Mouse (Mus musculus): Measurements from ENCODE around the gene Pank4. TPM values are rescaled to one million over a fixed set of nuclear protein-coding genes. Genes with fewer than 3 reads are reported as not detected.

Pank4 gene
- polyA plus RNA-seq, 1 experiment from 2014 or later = 50.1 TPM

DNA sequence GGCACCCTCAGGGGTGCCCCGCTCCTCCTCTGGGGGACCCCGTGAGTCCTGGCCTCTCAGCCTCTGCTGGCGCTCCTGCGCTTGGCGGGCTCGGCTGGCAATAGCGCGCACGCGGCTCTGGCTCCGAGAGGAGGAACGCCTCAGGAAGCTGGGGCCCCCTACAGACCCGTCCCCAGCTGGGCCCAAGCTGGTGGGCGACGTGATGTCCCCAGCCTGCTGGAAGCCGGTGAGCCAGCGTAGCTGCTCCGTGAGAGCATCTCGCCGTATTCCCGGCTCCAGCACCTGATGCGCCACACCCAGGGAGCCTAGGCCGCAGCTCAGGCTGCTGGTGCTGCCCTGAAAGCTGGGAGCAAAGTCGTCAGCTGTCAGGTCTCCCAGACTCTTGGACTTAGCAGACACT lies 19.8 kb downstream of the Pank4 start:
- Histone ChIP-seq H3K27ac (replicated peaks) (no peak overlapping the region; the same call in 1 of the 2 replicates), H3K27me3 (replicated peaks; ENCODE audit: low read depth, poor library complexity, severe bottlenecking) (peaks cover 40% of the 10 kb centered on the region), H3K9me3 (no peaks in the 10 kb centered on the region), H3K4me1 (peaks cover 54% of the 10 kb centered on the region), H3K4me3 (0 out of 2 replicates have a peak overlapping the region, but pooled peaks have one; percentile 22), H3K36me3 (replicated peaks) (peaks cover 36% of the 10 kb centered on the region)
- WGBS = 18% methylated on average over 24 of the region's 24 CpGs
- no peak for DNase-seq (ENCODE audit: low spot score)

DNA sequence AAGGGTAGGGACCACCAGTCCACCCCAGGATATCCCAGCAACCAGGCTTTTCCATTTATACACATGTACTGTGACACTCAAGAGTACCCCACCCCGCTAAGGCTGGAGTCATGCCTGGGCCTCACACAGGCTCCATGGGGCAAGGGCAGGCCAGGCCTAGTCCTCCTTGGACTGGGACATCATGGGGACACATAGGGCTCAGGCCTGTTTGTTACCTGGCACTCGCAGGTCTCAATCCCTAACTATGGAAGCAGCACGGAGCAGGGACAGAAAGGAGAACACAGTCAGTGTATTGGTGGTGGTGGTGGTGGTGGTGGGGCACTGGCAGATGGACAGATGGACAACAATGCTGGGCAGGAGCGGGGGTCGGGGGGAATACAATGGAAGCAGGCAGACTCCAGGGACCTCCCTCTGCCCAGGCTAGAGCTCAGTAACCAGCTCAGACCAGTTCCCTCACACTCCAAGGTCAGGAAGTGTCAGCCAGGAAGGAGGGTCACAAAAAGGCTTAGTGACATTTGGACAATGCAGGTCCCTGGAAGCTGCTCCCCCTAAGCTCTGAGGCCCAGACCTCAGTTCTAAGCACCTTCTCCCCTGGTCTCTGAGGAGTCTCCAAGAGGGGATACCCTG lies 21.3 kb downstream of the Pank4 start:
- Histone ChIP-seq H3K36me3 (replicated peaks) (peaks cover 21% of the 10 kb centered on the region), H3K27ac (replicated peaks) (peak overlapping the region; percentile 78), H3K9me3 (no peaks in the 10 kb centered on the region), H3K4me3 (no peak overlapping the region), H3K4me1 (peaks cover 54% of the 10 kb centered on the region), H3K27me3 (replicated peaks; ENCODE audit: low read depth, poor library complexity, severe bottlenecking) (peaks cover 40% of the 10 kb centered on the region)
- WGBS = 83% methylated on average over 5 of the region's 5 CpGs
- no peak for DNase-seq (ENCODE audit: low spot score)

DNA sequence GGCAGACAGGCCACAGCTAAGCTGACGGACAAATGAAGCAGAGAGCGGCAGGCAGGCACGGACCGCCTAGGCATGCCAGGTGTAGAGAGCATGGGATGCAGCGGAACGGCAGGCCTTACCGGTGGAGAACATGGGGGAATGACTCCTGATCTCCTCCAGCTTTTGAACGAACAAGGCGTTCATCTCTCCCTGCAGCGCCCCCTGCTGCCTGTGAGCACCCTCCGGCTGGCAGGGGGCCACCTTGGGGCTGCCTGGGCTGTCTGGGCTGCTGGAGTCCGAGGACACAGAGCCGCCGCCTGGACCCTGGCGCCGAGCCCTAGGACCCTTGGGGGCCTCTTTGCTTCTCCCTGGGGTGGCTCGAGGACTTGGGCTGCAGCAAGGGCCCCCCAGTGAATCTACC lies 22.2 kb downstream of the Pank4 start:
- peaks cover 54% of the 10 kb centered on the region for H3K4me1 ChIP-seq
- peak overlapping the region; percentile 31; the same call in 1 of the 2 replicates for H3K4me3 ChIP-seq
- H3K27ac ChIP-seq (replicated peaks) = peak overlapping the region; percentile 78
- 16% methylated on average over 17 of the region's 17 CpGs for WGBS
- no peaks in the 10 kb centered on the region for H3K9me3 ChIP-seq
- peak; percentile 85 for DNase-seq (ENCODE audit: low spot score)
- peaks cover 13% of the 10 kb centered on the region for H3K36me3 ChIP-seq (replicated peaks)
- peaks cover 40% of the 10 kb centered on the region for H3K27me3 ChIP-seq (replicated peaks; ENCODE audit: low read depth, poor library complexity, severe bottlenecking)

DNA sequence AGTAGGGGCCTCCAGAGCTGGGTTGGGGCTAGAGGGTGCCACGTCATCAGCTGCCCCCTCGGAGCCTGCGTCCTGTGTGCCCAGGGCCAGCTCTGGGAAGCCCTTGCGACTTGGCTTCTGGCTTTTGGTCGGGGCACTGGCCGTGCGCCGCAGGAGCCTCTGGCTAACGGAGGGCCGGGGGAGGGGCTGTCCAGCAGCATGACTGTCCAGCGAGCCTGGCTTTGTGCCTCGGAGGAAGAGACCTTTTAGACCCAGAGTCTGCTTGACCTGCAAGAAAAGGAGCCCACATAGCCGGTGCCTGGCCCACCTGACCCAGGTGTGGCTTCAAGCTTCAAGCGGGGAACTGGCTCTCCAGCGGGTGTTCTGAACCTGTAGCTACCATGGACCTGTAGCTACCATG lies 22.8 kb downstream of the Pank4 start:
- Histone ChIP-seq H3K27ac (replicated peaks) (peak overlapping the region; percentile 78), H3K27me3 (replicated peaks; ENCODE audit: low read depth, poor library complexity, severe bottlenecking) (peaks cover 40% of the 10 kb centered on the region), H3K4me1 (peaks cover 52% of the 10 kb centered on the region), H3K36me3 (replicated peaks) (peaks cover 6% of the 10 kb centered on the region), H3K9me3 (no peaks in the 10 kb centered on the region), H3K4me3 (no peak overlapping the region)
- 65% methylated on average over 15 of the region's 15 CpGs for WGBS
- no peak for DNase-seq (ENCODE audit: low spot score)

DNA sequence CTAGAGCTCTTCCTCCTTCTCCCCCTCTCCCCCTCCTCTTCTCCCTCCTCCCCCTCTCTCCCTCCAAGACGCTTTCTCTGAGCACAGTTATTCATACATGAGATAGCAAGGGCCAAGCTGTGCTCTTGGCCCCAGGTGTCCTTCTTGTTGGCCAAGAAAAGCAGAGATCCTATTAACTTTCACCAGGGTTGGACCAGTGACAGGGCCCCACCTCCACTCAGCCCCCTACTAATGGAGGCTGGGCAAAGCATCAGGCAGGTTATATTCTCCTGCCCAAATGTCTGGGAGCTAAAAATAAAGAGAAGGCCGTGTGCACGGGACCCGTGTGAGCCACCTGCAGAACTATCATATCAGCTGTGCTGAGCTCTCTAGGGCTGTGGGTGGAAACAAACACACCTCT lies 31.0 kb downstream of the Pank4 start:
- Histone ChIP-seq H3K4me3 (no peak overlapping the region), H3K36me3 (replicated peaks) (no peaks in the 10 kb centered on the region), H3K4me1 (peaks cover 30% of the 10 kb centered on the region), H3K9me3 (no peaks in the 10 kb centered on the region), H3K27me3 (replicated peaks; ENCODE audit: low read depth, poor library complexity, severe bottlenecking) (peaks cover 18% of the 10 kb centered on the region), H3K27ac (replicated peaks) (no peak overlapping the region)
- 84% methylated on average over 4 of the region's 4 CpGs for WGBS
- no peak for DNase-seq (ENCODE audit: low spot score)

DNA sequence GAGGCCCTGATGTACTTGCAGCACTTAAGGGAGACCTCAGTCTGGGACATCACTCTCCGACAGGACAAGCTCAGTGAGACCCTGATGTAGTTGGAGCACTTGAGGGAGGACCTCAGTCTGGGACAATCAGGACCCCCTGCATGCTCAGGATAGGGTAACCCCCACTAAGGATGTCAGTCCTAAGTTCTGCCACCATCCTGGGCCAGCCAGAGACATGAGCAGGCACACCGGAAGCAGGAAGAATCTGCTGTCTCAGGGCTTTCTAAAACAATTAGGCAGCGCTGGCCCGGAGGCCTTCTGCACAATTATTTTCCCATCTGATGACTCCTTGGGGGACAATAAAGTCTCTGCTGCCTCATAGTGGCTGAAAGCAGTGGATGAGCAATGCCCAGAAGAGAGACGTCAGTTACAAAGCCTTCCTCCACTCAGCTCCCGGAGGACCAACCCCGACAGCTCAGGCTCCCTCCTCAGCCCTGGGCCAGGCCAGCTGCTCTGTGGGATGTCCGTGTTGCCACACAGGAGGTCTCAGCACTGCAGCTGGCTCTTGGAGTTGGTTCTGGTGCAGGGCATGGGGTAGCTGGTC lies 32.7 kb downstream of the Pank4 start:
- no peaks in the 10 kb centered on the region for H3K9me3 ChIP-seq
- H3K36me3 ChIP-seq (replicated peaks) = no peaks in the 10 kb centered on the region
- no peak for DNase-seq (ENCODE audit: low spot score)
- H3K27ac ChIP-seq (replicated peaks) = no peak overlapping the region
- no peak overlapping the region for H3K4me3 ChIP-seq
- peaks cover 18% of the 10 kb centered on the region for H3K27me3 ChIP-seq (replicated peaks; ENCODE audit: low read depth, poor library complexity, severe bottlenecking)
- 35% methylated on average over 8 of the region's 8 CpGs for WGBS
- H3K4me1 ChIP-seq = peaks cover 35% of the 10 kb centered on the region

DNA sequence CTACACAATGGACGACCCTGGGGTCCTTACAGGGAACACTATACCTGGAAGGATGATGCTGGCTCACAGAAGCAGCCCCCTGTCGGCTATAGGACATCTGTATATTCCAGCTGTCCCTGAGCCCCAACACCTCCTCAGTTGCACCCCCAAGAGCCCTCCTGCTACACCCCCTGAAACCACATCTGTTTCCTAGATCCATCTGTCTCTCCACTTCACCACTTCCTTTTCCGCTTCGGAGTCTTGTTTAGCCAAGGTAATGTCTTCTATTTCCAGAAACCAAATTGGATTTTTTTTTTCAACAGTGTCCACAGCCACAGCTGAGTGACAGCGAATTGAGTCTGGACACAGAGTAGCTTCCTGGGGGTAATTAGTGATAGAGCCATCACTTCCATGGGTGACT lies 35.5 kb downstream of the Pank4 start:
- DNase-seq (ENCODE audit: low spot score) = no peak
- no peak overlapping the region for H3K4me3 ChIP-seq
- peaks cover 28% of the 10 kb centered on the region for H3K4me1 ChIP-seq
- H3K9me3 ChIP-seq = no peaks in the 10 kb centered on the region
- peaks cover 10% of the 10 kb centered on the region; the same call in 1 of the 2 replicates for H3K27me3 ChIP-seq (replicated peaks; ENCODE audit: low read depth, poor library complexity, severe bottlenecking)
- H3K36me3 ChIP-seq (replicated peaks) = no peaks in the 10 kb centered on the region
- 81% methylated on average over 5 of the region's 5 CpGs for WGBS
- H3K27ac ChIP-seq (replicated peaks) = no peak overlapping the region

DNA sequence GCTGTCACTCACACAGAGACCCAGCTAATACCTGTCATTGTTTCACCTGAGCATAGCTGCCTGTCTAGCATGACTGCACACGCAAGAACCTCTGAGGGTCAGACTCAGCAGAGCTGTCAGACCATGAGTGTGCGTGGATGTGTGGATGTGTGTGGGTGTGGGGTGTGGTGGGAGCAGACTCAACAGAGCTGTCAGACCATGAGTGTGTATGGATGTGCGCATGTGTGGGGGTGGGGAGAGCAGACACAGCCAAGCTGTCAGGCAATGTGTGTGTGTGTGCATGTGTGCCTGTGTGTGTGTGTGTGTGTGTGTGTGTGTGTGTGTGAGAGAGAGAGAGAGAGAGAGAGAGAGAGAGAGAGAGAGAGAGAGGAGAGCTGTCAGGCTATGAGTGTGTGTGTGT lies 41.4 kb downstream of the Pank4 start:
- no peaks in the 10 kb centered on the region for H3K9me3 ChIP-seq

DNA sequence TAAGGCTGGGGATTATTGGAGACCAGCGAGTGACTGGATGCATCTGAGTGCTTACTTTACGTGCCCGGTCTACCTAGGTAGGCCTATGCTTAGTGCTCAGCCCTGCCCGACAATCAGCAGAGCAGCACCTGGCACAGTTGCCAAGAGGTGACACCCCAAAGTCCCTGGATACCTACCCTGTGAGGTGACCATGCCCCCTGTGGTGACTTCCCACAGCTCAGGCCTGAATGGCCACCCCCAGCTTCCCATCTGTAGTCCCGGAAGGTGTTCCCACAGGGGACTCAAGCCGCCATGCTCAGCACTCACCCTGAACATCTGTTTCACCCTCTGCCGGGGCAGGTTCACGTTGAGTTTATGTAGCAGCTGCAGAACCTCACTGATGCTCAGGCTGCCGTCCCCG lies 42.4 kb downstream of the Pank4 start:
- no peaks in the 10 kb centered on the region for H3K27me3 ChIP-seq (replicated peaks; ENCODE audit: low read depth, poor library complexity, severe bottlenecking)

More for the DNA sequence above, 41.4 kb downstream of the Pank4 start:
- Histone ChIP-seq H3K4me1 (peaks cover 18% of the 10 kb centered on the region), H3K27me3 (replicated peaks; ENCODE audit: low read depth, poor library complexity, severe bottlenecking) (no peaks in the 10 kb centered on the region), H3K36me3 (replicated peaks) (no peaks in the 10 kb centered on the region), H3K4me3 (no peak overlapping the region), H3K27ac (replicated peaks) (no peak overlapping the region)
- DNase-seq (ENCODE audit: low spot score) = no peak
- WGBS = 88% methylated on average over 3 of the region's 3 CpGs

DNA sequence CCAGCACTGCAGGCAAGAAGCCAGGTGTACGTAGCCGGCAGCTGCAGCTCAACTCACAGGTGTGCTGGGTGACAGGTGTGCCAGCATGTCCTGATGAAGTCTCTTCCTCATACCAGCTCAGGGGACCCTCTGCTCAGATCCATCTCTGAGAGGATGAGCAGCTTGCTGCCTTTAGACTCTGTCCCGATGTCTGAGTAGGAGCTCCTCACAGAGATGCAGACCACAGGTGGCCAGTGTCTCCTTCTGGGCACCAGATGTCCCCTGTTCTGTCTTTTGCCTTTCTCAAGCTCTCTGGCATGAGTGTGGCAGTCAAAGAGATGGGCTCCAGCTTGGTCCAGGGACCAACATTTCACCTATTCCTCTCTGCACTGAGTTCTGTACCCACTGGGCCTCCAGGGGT lies 43.7 kb downstream of the Pank4 start:
- Histone ChIP-seq H3K27me3 (replicated peaks; ENCODE audit: low read depth, poor library complexity, severe bottlenecking) (no peaks in the 10 kb centered on the region; the same call in 1 of the 2 replicates), H3K4me1 (peaks cover 27% of the 10 kb centered on the region), H3K36me3 (replicated peaks) (no peaks in the 10 kb centered on the region), H3K9me3 (no peaks in the 10 kb centered on the region), H3K4me3 (no peak overlapping the region), H3K27ac (replicated peaks) (no peak overlapping the region)
- 88% methylated on average over 3 of the region's 3 CpGs for WGBS
- no peak for DNase-seq (ENCODE audit: low spot score)

More for the DNA sequence above, 42.4 kb downstream of the Pank4 start:
- WGBS = 71% methylated on average over 10 of the region's 10 CpGs
- H3K4me1 ChIP-seq = peaks cover 17% of the 10 kb centered on the region; the same call in 1 of the 2 replicates
- H3K36me3 ChIP-seq (replicated peaks) = no peaks in the 10 kb centered on the region
- no peak for DNase-seq (ENCODE audit: low spot score)
- no peaks in the 10 kb centered on the region for H3K9me3 ChIP-seq
- H3K27ac ChIP-seq (replicated peaks) = no peak overlapping the region; the same call in 1 of the 2 replicates
- H3K4me3 ChIP-seq = no peak overlapping the region

DNA sequence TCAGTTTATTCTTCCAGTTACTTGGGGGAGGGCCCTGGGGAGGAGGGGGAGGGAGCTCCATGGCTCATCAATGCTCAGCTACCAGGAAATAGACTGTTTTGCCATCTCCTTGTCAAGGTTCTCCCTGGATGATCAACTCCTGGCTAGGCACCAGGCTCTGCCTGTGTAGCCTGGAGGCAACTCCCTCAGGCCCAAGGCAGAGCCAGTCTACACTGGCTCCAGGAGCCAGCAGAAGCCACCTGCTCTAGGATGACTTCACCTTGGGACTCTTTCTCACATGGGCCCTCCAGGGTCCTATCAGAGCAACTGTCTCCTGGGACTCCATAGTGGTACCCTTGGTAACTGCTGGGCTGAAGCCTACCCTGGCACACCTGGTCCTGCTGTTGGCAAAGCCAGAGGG lies 44.2 kb downstream of the Pank4 start:
- H3K27me3 ChIP-seq (replicated peaks; ENCODE audit: low read depth, poor library complexity, severe bottlenecking) = no peaks in the 10 kb centered on the region; the same call in 1 of the 2 replicates

DNA sequence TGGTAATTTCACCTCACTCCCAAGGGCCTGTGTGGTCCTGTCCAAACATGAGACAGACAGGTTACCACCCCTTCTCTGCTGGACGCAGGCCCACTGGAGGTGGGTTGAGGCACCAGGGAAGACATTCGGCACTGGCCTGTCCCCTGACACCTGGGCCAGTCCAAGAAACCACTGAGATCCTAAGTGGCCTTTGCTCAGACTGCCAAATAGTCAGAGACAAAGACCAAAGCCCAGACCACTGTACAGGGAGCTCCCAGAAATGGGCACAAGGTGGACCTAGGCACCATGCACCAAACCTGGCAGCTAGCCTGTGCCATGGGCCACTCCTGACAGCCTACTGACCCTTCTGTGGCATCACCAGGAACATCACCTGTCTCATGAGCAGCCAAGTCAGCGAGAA lies 45.3 kb downstream of the Pank4 start:
- H3K4me1 ChIP-seq = peaks cover 33% of the 10 kb centered on the region
- 82% methylated on average over 3 of the region's 3 CpGs for WGBS

More for the DNA sequence above, 44.2 kb downstream of the Pank4 start:
- H3K27ac ChIP-seq (replicated peaks) = no peak overlapping the region
- H3K9me3 ChIP-seq = no peaks in the 10 kb centered on the region
- DNase-seq (ENCODE audit: low spot score) = no peak
- H3K4me3 ChIP-seq = no peak overlapping the region
- no peaks in the 10 kb centered on the region for H3K36me3 ChIP-seq (replicated peaks)
- peaks cover 32% of the 10 kb centered on the region for H3K4me1 ChIP-seq

DNA sequence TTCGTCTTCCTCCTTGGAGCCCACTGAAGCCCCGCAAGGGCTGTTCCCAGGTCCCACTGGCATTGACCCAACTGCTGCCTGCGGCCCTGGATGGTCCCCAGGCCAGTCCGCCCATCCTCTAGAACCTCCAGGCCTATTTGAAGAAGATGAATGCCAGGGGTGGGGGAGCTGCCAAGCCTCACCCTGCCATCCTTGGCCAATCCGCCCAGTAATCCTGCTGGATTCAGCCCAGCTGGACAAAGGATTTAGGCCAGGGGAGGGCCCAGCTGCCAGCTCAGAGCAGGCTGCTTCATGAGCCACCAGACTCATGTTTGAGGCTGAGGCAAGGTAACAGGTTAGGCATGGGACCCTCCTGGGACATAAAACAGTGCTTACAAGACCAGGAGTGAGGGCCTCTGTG lies 46.9 kb downstream of the Pank4 start:
- 89% methylated on average over 5 of the region's 5 CpGs for WGBS
- no peak overlapping the region; the same call in 1 of the 2 replicates for H3K27ac ChIP-seq (replicated peaks)
- DNase-seq (ENCODE audit: low spot score) = no peak

More for the DNA sequence above, 45.3 kb downstream of the Pank4 start:
- Histone ChIP-seq H3K9me3 (no peaks in the 10 kb centered on the region), H3K36me3 (replicated peaks) (no peaks in the 10 kb centered on the region), H3K27me3 (replicated peaks; ENCODE audit: low read depth, poor library complexity, severe bottlenecking) (peaks cover 1% of the 10 kb centered on the region; the same call in 1 of the 2 replicates), H3K27ac (replicated peaks) (no peak overlapping the region), H3K4me3 (no peak overlapping the region)
- DNase-seq (ENCODE audit: low spot score) = no peak

More for the DNA sequence above, 46.9 kb downstream of the Pank4 start:
- no peaks in the 10 kb centered on the region for H3K36me3 ChIP-seq (replicated peaks)
- peaks cover 12% of the 10 kb centered on the region for H3K27me3 ChIP-seq (replicated peaks; ENCODE audit: low read depth, poor library complexity, severe bottlenecking)
- H3K4me1 ChIP-seq = peaks cover 39% of the 10 kb centered on the region
- no peak overlapping the region for H3K4me3 ChIP-seq
- no peaks in the 10 kb centered on the region for H3K9me3 ChIP-seq

Measured in embryonic facial prominence, embryonic 10.5 days (tissue).